Mouse (Mus musculus) gastrocnemius, postnatal 25 days (tissue): ENCODE results near the gene Fam78b. TPM values are rescaled to one million over a fixed set of nuclear protein-coding genes. Genes with fewer than 3 reads are reported as not detected.

Experiments used
- DNase-seq: peaks from one replicate; pipeline ENCODE4 v3.0.0; 2022
- total RNA-seq, 2 experiments: library from RNA; stranded (reverse); gene quantifications; 1 replicate in 1 of 2; 2 replicates in 1 of 2; pipeline ENCODE4 v1.2.3; 2021

The Fam78b gene
- total RNA-seq, 2 experiments from 2014 or later, result 1.1 to 2.5 TPM

DNA sequence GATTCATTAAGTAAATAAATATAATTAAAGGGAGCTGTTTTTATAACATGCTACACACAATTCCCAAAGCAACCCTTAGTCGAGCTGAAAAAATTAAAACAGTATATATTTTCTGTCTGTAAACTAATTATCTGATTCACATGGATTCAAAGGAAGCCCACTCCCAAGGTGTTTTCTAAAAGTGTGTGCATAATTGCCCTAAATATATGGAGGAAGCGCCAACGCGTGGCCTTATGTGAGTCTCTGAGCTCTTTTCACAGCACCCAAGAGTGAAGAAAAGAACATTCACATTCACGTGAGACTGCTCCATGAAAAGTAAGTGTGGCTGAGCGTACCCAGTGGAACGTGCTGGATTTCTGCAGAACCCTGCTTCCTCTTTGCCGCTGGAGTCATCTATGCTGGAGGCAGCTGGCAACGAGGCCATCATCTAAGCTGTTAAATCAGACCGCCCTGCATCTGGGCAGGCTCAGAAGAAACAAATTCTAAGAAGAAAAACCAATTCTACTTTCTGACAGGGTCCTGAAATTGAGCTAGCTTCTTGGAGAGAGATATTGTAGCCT lies 93.5 kb downstream of the Fam78b start:
- DNase-seq, result no peak

DNA sequence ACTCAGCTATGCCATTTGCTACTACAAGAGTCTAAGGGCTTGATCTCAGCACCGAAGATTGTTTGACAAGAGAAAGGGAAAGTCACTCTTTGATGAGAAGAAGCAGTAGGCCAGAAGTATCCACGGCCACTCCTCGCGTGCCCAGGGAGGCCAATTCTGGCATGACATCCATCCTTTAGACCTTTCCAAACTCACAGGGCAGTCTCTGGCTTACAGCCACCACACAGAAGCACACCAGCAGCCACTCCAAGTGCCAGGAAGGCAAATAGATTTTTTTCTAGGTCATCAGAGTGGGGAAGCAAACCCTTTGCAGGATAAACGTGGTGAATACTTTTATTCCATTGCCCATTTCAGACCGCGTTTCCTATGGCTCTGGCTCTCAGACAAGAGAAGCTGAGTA lies 97.5 kb downstream of the Fam78b start:
- no peak for DNase-seq

DNA sequence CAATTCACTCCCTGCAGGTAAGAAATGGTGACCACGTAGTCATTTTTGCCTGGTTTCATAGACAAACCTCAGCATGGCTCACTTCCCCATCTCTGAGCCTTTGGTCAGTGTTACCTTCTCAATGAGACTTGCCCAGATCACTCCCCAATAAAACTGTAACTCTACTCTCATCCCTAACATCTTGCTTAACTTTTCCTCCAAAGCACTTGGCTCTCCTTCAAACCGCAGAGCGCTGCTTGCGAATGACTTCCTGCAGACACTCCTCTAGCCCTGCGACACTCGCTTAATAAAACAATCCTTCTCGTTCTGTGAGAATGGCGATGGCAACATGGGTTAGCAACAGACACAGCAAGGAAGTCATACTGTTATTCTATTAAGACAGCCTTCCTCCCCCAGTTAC lies 100.8 kb downstream of the Fam78b start:
- DNase-seq, result no peak

DNA sequence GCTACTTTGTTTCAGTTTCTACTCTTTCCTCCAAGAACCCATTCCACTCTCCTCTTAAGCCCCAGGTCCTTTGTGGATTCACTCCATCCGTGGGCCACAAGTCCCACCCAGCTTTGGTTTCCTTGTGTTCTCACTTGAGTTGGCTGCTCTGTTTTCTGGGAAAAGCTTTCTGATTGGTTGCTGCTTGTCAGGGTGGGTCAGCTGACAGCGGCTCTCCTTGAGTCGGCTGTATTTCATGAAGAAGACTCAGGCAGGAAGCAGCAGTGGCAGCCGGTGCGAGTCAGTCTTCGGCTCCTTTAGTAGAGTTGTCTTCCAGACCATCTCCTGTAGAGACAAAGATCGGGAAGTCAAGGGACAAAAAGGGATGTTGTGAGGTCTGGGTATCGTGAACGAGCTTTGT lies 101.3 kb downstream of the Fam78b start:
- DNase-seq, result no peak

DNA sequence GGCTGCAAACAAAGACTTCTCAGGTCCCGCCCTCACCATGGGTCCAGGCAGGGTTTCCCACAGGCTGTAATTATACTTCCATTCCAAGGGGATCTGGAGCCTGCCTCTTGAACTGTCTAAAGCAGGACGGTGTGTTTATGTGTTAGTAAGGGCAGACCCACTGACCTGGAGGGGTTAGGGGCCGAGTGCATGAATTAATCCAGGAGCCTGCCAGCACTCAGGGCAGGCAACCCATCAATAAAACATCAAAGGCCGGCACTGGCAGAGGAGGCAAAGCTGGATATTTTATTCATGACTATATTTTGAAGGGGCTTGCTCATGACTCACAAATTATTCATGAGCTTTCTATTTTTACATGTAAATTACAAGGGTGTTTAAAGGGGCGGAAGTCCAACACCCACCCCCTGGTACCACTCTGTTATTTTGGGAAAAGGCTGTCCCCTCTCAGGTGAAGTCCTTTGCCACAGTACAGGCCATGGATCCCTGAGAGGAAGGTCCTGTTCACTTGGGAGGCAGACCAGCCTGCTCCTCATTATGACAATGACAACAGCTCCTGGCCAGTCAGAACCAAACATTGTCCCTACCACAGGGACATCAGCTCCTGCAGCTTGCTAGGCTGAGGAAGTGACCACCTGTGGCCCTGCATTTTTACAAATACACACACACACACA lies 103.9 kb downstream of the Fam78b start:
- DNase-seq, result no peak

DNA sequence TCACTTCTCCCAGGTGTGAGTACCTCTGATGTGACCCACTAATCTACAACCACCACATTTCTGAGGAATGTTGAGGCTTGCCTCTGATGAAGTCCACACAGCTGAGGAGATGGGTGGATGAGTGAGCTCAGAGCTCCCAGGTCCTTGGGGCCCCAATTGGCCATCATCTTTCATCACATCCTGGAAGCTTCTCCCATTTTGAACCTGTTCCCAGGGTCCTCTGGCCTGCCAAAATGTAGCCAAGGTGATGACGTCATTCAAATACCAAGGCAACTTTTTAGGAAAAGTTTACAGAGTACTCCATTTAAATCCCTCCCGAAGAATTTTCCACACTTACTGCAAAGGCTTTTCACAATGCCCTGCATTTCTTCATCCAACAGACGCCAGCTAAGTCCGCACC lies 104.7 kb downstream of the Fam78b start:
- no peak for DNase-seq

DNA sequence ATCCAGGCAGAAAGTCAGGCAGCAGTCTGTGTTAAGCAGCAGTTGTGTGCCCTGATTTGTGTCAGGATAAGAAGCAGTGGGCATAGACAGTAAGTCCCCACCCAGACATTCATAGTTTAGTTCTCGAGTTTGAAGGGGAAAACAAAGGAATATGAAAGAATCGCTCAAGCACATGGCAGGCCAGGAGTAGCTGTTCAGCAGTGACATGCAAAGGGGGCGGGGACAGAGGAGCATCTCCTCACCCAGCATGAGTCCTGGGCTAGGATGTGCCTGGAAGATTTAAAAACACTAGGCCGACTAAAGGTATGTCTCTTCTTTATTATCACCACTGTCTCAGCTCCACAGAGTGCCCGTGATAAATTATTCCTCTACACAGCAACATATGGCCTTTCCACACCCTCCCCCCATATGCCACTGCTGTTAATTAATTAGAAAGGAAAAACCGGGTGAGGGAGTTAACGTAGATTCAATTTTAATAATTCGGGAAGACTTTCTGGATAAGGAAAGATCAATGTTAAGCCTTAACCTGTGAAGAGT lies 107.8 kb downstream of the Fam78b start:
- no peak for DNase-seq

DNA sequence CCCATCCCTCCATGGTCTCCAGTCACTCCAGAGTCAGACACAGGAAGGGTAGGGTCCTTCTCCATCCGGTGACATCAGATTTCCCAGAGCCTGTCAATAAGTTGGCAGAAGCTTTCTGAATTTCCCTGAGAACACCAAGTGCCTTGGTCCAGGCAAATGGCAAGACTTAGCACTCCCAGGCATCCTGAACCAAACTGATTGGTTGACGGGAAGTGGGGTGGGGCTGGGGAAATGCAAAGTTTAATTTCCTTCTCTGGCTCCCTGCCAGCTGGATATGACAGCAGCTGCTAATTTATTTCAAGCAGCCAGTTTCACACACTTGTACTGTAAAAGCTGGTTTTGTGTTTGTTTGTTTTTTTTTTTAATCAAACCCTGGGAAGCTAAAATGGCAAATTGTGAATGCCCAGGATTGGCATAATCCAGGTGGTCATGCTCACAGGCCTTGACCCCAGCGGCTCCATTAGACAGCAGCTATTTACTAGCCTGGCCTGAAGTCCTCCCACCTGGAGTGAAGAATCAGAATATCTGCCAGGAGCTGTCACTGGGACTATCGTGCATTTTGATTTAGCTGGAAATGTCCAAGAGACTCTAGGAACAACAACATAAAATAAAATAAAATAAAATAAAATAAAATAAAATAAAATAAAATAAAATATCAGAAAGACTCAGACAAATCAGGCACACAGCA lies 113.3 kb downstream of the Fam78b start:
- DNase-seq, result no peak

DNA sequence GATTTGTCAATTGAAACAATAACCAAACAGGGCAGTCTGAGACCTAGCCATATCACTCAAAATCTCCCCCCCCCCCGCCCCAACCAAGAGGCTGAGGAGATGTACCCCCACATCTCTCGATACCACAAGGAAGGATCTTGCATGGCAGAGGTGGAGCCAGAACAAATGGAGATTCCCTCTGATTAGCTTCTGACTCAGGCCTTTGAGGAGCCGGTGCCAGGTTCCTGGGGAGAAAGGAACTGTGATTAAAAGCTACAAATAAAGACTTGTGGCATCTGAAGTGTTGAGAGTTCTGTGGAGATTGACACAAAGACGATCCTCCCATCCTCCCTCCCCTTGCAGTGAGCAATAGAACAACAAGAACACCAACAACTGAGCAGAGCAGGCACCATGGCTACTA lies 113.9 kb downstream of the Fam78b start:
- no peak for DNase-seq

DNA sequence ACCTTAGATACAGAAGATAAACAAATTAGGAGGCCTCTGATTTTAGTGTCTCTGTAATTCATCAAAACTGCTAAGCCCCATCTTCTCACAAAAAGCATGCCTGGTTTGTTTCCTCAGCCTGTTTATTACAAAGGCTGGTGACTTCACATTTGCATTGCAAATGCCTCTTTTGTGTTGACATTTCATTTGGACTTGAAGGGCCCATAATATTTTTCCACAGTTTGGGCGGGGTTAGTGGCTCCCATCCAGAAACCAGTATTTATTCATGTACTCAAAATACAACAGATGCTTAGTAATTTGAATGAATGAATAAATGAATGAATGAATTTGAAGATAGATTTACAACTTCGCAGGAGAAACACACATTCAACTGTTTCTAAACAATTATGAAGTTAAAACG lies 115.5 kb downstream of the Fam78b start:
- no peak for DNase-seq

DNA sequence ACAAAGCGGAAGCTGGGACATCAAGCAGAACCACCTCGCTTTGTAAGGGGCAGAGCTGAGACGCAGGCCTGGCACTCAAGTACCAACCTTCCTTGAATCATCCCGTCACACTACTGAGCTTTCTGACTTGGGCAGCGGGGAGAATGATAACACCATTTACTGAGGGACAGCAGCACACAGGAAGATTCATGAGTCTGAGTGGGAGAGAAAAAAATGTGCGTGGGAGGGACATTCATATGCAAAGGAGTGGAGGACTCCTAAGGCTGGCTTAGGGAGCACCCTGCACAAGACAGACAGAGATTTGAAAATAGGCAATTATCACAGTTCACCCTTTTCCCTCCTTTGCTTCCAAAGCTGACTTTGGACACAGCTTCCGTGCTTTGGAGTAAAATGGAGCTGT lies 117.8 kb downstream of the Fam78b start:
- DNase-seq, result no peak

DNA sequence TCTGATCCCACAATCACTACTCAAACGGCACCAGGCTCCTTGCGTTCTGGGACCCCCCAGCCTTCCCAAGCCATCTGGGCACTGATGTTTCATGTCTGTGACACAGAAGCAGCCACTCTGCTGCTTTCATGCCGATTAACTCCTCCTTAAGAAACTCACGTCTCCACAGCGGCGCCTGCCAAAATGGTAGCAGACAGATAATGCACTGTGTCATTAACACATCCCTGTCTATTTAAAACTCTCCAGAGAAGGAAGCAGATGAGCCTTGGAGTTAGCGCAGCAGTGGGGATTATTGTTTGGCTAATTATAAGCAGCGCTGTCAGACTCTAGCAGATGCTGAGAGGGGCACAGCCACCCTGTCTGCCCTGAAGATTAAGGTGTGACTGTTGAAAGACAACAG lies 118.2 kb downstream of the Fam78b start:
- DNase-seq, result no peak

DNA sequence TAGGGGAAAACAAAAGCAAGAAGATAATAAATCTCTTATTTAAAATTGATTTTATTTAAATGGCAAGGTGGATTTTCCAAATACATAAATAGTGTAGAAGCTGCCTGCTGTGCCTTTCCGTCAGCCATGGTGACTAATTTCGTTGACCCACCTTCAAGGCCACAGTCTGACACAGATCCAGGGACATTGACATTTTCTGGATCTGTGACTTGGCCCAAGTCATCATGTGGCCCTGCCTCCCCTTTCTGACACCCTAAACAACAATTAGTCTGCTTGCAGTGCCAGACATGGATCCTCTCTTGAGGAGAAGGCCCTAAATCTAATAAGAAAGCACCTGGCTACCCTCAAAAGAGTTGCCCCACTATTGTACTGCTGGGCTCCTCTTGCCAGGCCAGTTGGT lies 121.2 kb downstream of the Fam78b start:
- no peak for DNase-seq

DNA sequence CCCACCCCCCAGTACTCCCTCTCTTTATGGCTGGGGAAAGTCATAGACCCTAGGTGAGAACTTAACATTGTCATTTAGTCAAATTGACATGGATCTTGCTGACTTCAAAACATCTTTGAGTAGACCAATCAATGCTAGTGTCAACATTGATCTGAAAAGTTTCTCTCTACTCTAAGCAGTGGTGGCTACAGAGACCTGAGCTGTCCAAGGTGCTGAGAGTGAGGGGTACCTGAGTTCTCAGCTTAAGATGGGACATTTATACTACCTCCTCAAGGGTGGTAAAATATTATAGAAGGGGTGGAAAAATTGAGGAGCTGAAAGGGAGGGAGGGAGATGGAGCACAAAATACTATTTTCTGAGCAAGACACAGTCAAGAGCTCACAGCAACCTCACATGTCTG lies 122.3 kb downstream of the Fam78b start:
- DNase-seq, result no peak

DNA sequence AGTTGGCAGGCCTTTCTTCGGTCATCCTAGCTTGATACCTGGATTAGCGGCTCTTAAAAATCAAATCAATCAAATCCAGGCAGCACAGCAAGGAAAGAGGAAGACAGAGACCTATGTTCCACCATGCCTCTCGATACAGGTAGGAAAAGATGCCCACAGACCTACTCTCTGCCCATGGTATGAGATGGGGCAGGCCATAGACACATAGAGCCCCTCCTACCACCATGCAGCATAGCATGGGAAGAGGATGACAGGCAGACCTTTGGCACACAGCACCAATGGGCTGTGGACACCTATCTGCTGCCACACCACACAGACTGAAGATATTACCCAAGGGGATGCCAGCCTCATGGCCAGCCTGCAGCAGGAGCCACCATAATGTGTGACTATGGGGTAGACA lies 124.7 kb downstream of the Fam78b start:
- no peak for DNase-seq

DNA sequence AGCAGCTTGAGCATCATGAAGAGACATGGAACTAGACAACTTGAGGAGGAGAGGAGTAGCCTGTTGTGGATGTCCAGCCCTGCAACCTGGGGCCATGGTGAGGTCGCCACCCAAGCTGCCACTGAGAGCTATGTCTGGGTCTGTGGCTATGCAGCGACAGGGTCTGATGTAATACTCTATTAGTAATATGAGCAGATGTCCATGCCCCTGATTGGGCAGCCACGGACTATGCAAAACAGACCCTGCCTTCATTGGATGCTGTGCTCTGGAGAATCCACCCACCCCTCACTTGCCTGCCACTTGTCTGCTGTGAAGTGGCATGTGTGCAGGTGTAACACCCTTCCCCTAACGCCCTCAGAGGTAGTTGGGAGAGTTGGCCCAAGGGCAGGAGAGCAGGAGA lies 125.1 kb downstream of the Fam78b start:
- DNase-seq, result no peak

DNA sequence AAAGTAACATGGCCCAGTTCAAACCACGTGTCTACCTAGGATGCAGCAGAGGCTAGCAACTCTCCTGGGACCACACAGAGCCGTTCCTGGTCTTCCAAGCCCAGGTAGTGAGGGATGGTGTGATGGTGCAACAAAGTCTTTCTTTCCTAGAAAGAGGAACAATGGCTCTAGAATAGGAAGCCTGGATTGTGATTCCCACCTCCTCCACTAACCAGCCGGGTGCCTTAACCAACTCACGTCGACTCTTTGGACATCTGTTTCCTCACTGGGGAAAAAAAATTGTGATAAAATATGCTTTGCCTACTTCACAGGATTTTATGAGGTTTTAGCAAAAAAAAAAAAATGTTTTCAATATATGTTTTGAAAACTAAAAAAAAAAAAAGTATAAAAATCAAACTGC lies 134.5 kb downstream of the Fam78b start:
- DNase-seq, result no peak
